Comparison of ENCODE assay signal across 8 mouse cellular contexts in the genomic region with DNA sequence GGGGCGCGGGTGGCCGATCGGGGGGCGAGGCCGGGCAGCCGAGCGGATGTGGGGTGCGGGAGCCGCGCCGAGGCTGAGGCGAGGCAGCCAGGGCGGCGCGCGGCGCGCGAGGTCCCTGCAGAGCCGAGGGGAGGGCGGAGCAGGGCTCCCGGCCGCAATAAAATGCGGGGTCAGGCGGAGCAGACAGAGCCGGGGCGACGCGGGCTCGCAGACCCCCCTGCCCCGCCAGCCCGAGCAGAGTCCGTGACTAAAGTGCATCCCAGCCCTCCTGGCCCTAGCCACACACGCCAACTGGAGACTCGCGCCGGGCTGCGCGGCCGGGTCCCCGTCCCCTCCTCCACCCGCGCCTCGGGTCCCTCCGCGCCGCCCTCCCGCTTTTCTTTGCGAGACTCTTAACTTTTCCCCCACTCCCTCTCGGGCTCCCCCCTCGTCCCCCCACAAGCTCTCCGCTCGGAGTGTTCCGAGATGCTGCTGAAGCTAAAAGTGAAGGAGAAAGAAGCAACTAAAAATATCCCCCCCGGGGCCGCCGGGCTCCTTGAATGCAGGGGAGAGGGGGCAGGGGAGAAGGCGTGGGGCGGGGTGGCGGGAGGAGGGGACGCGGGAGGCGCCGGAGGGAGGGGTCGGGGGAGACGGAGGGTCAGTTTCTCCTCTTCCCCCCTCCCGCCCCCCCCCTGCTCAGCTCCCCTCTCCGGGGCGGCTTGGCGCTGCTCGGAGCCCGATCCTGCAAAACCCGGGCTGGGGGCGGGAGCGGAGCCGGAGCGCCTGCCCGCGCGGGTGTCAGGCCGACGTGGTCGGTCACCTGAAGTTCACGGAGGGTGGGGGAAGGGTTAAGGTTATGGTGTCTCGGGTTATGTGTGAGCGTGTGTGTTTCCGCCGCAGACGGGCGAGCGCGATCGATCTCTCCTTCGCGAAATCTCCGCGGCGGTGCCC. TPM values are rescaled to one million over a fixed set of nuclear protein-coding genes. Genes with fewer than 3 reads are reported as not detected.
DNase-seq lines count a peak whose midpoint lies in the region; ATAC-seq lines count a peak whose summit lies in the region.

No protein-coding gene starts in this region.

- H3K4me2 ChIP-seq in embryonic facial prominence, embryonic 13.5 days = peak overlapping the region; percentile 79
- peak overlapping the region; percentile 67 for H3K4me2 ChIP-seq in heart, embryonic 11.5 days
- peak overlapping the region; percentile 82 for H3K4me2 ChIP-seq in kidney, embryonic 16.5 days (replicated peaks; ENCODE audit: low read depth, low read length)
- peak overlapping the region; percentile 79 for H3K4me2 ChIP-seq in liver, embryonic 11.5 days
- peak overlapping the region; percentile 63 for H3K4me2 ChIP-seq in stomach, embryonic 16.5 days (ENCODE audit: low read depth, low read length)

- H3K4me3 ChIP-seq in embryonic facial prominence, embryonic 13.5 days = peak overlapping the region; percentile 87
- H3K4me3 ChIP-seq in heart, embryonic 11.5 days (ENCODE audit: low read depth, low read length) = peak overlapping the region; percentile 91
- H3K4me3 ChIP-seq in kidney, embryonic 16.5 days (ENCODE audit: low read length) = peak overlapping the region; percentile 91
- H3K4me3 ChIP-seq in liver, embryonic 11.5 days (ENCODE audit: low read depth, low read length) = peak overlapping the region; percentile 73
- peak overlapping the region; percentile 63 for H3K4me3 ChIP-seq in stomach, embryonic 16.5 days (replicated peaks; ENCODE audit: low read length)

- H3K9me3 ChIP-seq in embryonic facial prominence, embryonic 13.5 days = no peaks in the 10 kb centered on the region
- H3K9me3 ChIP-seq in heart, embryonic 11.5 days (replicated peaks; ENCODE audit: control insufficient read depth, low read length) = no peaks in the 10 kb centered on the region
- H3K9me3 ChIP-seq in kidney, embryonic 16.5 days (ENCODE audit: low read length) = no peaks in the 10 kb centered on the region
- H3K9me3 ChIP-seq in liver, embryonic 11.5 days (ENCODE audit: control insufficient read depth, low read length) = no peaks in the 10 kb centered on the region
- no peaks in the 10 kb centered on the region for H3K9me3 ChIP-seq in stomach, embryonic 16.5 days (replicated peaks; ENCODE audit: control insufficient read depth, low read length)

- peaks cover 30% of the 10 kb centered on the region for H3K4me1 ChIP-seq in embryonic facial prominence, embryonic 13.5 days
- peaks cover 20% of the 10 kb centered on the region for H3K4me1 ChIP-seq in heart, embryonic 11.5 days (ENCODE audit: control insufficient read depth, insufficient read depth, low read length)
- H3K4me1 ChIP-seq in kidney, embryonic 16.5 days (ENCODE audit: insufficient read depth, low read length) = peaks cover 32% of the 10 kb centered on the region
- peaks cover 4% of the 10 kb centered on the region for H3K4me1 ChIP-seq in liver, embryonic 11.5 days (replicated peaks; ENCODE audit: control insufficient read depth, insufficient read depth, low read length)
- peaks cover 26% of the 10 kb centered on the region for H3K4me1 ChIP-seq in stomach, embryonic 16.5 days (ENCODE audit: control insufficient read depth, insufficient read depth, low read length)

- no peaks in the 10 kb centered on the region for H3K27me3 ChIP-seq in embryonic facial prominence, embryonic 13.5 days
- H3K27me3 ChIP-seq in heart, embryonic 11.5 days (ENCODE audit: control insufficient read depth, insufficient read depth, low read length) = no peaks in the 10 kb centered on the region
- no peaks in the 10 kb centered on the region for H3K27me3 ChIP-seq in kidney, embryonic 16.5 days (ENCODE audit: insufficient read depth, low read length)
- peaks cover 36% of the 10 kb centered on the region for H3K27me3 ChIP-seq in liver, embryonic 11.5 days (replicated peaks; ENCODE audit: control insufficient read depth, insufficient read depth, low read length)
- H3K27me3 ChIP-seq in stomach, embryonic 16.5 days (ENCODE audit: control insufficient read depth, insufficient read depth, low read length) = no peaks in the 10 kb centered on the region

- ATAC-seq in embryonic facial prominence, embryonic 13.5 days (ENCODE audit: insufficient number of reproducible peaks, insufficient read depth, low FRiP score, low TSS enrichment, low read depth) = peak; percentile 80
- peak; percentile 70 for ATAC-seq in heart, embryonic 11.5 days (replicated peaks; ENCODE audit: insufficient number of reproducible peaks, low FRiP score, low TSS enrichment)
- peak; percentile 87 for ATAC-seq in kidney, embryonic 16.5 days (ENCODE audit: low FRiP score, low TSS enrichment)
- peak; percentile 63 for ATAC-seq in liver, embryonic 11.5 days (replicated peaks; ENCODE audit: low FRiP score)
- peak; percentile 80 for ATAC-seq in stomach, embryonic 16.5 days (ENCODE audit: insufficient read depth, low FRiP score)

- H3K27ac ChIP-seq in embryonic facial prominence, embryonic 13.5 days = peak overlapping the region; percentile 100
- H3K27ac ChIP-seq in heart, embryonic 11.5 days (ENCODE audit: low read depth, low read length) = peak overlapping the region; percentile 100
- H3K27ac ChIP-seq in kidney, embryonic 16.5 days (ENCODE audit: low read length) = peak overlapping the region; percentile 100
- peak overlapping the region; percentile 96 for H3K27ac ChIP-seq in liver, embryonic 11.5 days (ENCODE audit: low read depth, low read length)
- peak overlapping the region; percentile 100 for H3K27ac ChIP-seq in stomach, embryonic 16.5 days (ENCODE audit: low read length)

- DNase-seq in 3T3-L1 (ENCODE audit: low read depth, low spot score) = peak; percentile 79
- peak; percentile 73 for DNase-seq in adrenal gland, postnatal 25 days
- DNase-seq in liver, embryonic 11.5 days (ENCODE audit: low spot score) = peak; percentile 73
- peak; percentile 66 for DNase-seq in naive thymus-derived CD4-positive, alpha-beta T cell, adult 2 months (ENCODE audit: low read depth)

- H3K9ac ChIP-seq in embryonic facial prominence, embryonic 13.5 days = peak overlapping the region; percentile 98
- H3K9ac ChIP-seq in heart, embryonic 11.5 days (ENCODE audit: low read depth, low read length) = peak overlapping the region; percentile 100
- peak overlapping the region; percentile 100 for H3K9ac ChIP-seq in kidney, embryonic 16.5 days (replicated peaks; ENCODE audit: low read length)
- peak overlapping the region; percentile 80 for H3K9ac ChIP-seq in liver, embryonic 11.5 days (ENCODE audit: low read depth, low read length)
- peak overlapping the region; percentile 100 for H3K9ac ChIP-seq in stomach, embryonic 16.5 days (ENCODE audit: low read length)

- H3K36me3 ChIP-seq in embryonic facial prominence, embryonic 13.5 days = no peaks in the 10 kb centered on the region
- no peaks in the 10 kb centered on the region for H3K36me3 ChIP-seq in heart, embryonic 11.5 days (ENCODE audit: control insufficient read depth, insufficient read depth, low read length)
- H3K36me3 ChIP-seq in kidney, embryonic 16.5 days (ENCODE audit: insufficient read depth, low read length) = no peaks in the 10 kb centered on the region
- H3K36me3 ChIP-seq in liver, embryonic 11.5 days (ENCODE audit: control insufficient read depth, insufficient read depth, low read length) = no peaks in the 10 kb centered on the region
- no peaks in the 10 kb centered on the region for H3K36me3 ChIP-seq in stomach, embryonic 16.5 days (ENCODE audit: control insufficient read depth, insufficient read depth, low read length)

- under 1% methylated on average over 77 of the region's 99 CpGs for WGBS in embryonic facial prominence, embryonic 13.5 days
- WGBS in heart, embryonic 11.5 days (ENCODE audit: insufficient replicate concordance) = 1% methylated on average over 72 of the region's 99 CpGs
- under 1% methylated on average over 72 of the region's 99 CpGs for WGBS in kidney, embryonic 16.5 days
- under 1% methylated on average over 60 of the region's 99 CpGs for WGBS in liver, embryonic 11.5 days
- WGBS in stomach, embryonic 16.5 days = under 1% methylated on average over 93 of the region's 99 CpGs

RNA-seq across cellular contexts. Expression of gene Zfp827, which starts 1.4 kb away (rescaled TPM):
- total RNA-seq in adrenal gland, postnatal 25 days (2021) = 15.1 and 15.4 TPM in 2 replicates
- 12.0 and 13.7 TPM in 2 replicates for polyA plus RNA-seq in embryonic facial prominence, embryonic 13.5 days (2015; fragmentation: Nextera tagmentation; extraction: Ambion mirVana)
- polyA plus RNA-seq in heart, embryonic 11.5 days (2014; fragmentation: Nextera tagmentation; extraction: Ambion mirVana) = 10.5 and 11.3 TPM in 2 replicates
- 6.9 and 7.3 TPM in 2 replicates for polyA plus RNA-seq in kidney, embryonic 16.5 days (2015; fragmentation: Nextera tagmentation; extraction: Ambion mirVana)
- 3.5 and 3.8 TPM in 2 replicates for polyA plus RNA-seq in liver, embryonic 11.5 days (2014; fragmentation: Nextera tagmentation; extraction: Ambion mirVana)
- 7.6 and 7.8 TPM in 2 replicates for polyA plus RNA-seq in stomach, embryonic 16.5 days (2015; fragmentation: Nextera tagmentation; extraction: Ambion mirVana)

Comparison
In these comparisons a context has a peak if more than half of its experiments do, and no peak if none do; other contexts are left out.
1. Peak in every context shown above with its lines: DNase-seq, ATAC-seq, H3K4me3 ChIP-seq and H3K27ac ChIP-seq.